Mouse (Mus musculus) kidney, postnatal 25 days (tissue): ENCODE measurements around the gene Pdx1.

Experiments used
- DNase-seq, 2 experiments: peaks; one replicate each; pipeline ENCODE4 v3.0.0; 2021; ENCODE audit warnings: mixed read lengths in 2 of 2

The Pdx1 gene

GRCm38 (mm10) chr5:147269926-147270672, at the start of gene Pdx1:
Gene Pdx1 (plus strand): TSS chr5:147269959.
- DNase-seq, result no peak

GRCm38 (mm10) chr5:147227354-147228112, 42.2 kb upstream of the Pdx1 start:
- peak; percentile 82 to 83 for DNase-seq

- no peak for DNase-seq
Observed at GRCm38 (mm10) chr5:147235406-147236309, 34.1 kb upstream of the Pdx1 start.

- DNase-seq, result no peak
Observed at GRCm38 (mm10) chr5:147243908-147244307, 25.9 kb upstream of the Pdx1 start.

- DNase-seq, result no peak
Observed at GRCm38 (mm10) chr5:147260189-147260588, 9.6 kb upstream of the Pdx1 start.

- no peak for DNase-seq
Observed at GRCm38 (mm10) chr5:147260778-147261177, 9.0 kb upstream of the Pdx1 start.

GRCm38 (mm10) chr5:147261899-147262541, 7.7 kb upstream of the Pdx1 start:
- no peak for DNase-seq

- no peak for DNase-seq
Observed at GRCm38 (mm10) chr5:147263945-147264344, 5.8 kb upstream of the Pdx1 start.

GRCm38 (mm10) chr5:147267434-147267833, 2.3 kb upstream of the Pdx1 start:
- no peak for DNase-seq

- DNase-seq, result no peak
Observed at GRCm38 (mm10) chr5:147268728-147269127, 1.0 kb upstream of the Pdx1 start.

- DNase-seq, result no peak
Observed at GRCm38 (mm10) chr5:147269371-147269770, 388 bp upstream of the Pdx1 start.

- no peak for DNase-seq
Observed at GRCm38 (mm10) chr5:147270673-147271655, 1.2 kb downstream of the Pdx1 start.

GRCm38 (mm10) chr5:147272046-147272807, 2.5 kb downstream of the Pdx1 start:
- DNase-seq, result no peak

GRCm38 (mm10) chr5:147272808-147273345, 3.1 kb downstream of the Pdx1 start:
- DNase-seq, result no peak

- no peak for DNase-seq
Observed at GRCm38 (mm10) chr5:147274174-147275141, 4.7 kb downstream of the Pdx1 start.

- DNase-seq, result no peak
Observed at GRCm38 (mm10) chr5:147275761-147276160, 6.0 kb downstream of the Pdx1 start.

- no peak for DNase-seq
Observed at GRCm38 (mm10) chr5:147276701-147277546, 7.2 kb downstream of the Pdx1 start.

- DNase-seq, result no peak
Observed at GRCm38 (mm10) chr5:147277547-147277925, 7.8 kb downstream of the Pdx1 start.
